In genomic region chr8:113634670-113635591, GRCm38 (mm10) we compare ENCODE assay signal across 8 mouse cellular contexts. TPM values are rescaled to one million over a fixed set of nuclear protein-coding genes. Genes with fewer than 3 reads are reported as not detected.
DNase-seq lines count a peak whose midpoint lies in the region; ATAC-seq and TF ChIP-seq lines count a peak whose summit lies in the region.

TSS of gene Mon1b (plus strand) at chr8:113635587.

- TF ChIP-seq POLR2A in olfactory bulb, adult 2 months (IDR thresholded peaks at IDR 0.05; ENCODE audit: insufficient read depth, low read depth, low read length): 0 out of 2 replicates have a peak, but pooled peaks have one; percentile 28
- peak; percentile 23 for TF ChIP-seq POLR2A in thymus, adult 2 months (IDR thresholded peaks at IDR 0.05; ENCODE audit: control insufficient read depth, extremely low read depth, insufficient read depth, low read length, poor library complexity)

- peak; percentile 78 for ATAC-seq in G1E (ENCODE audit: extremely low read depth, insufficient number of reproducible peaks, low FRiP score, poor library complexity, severe bottlenecking)
- ATAC-seq in forebrain, embryonic 16.5 days: peak; percentile 98
- peak; percentile 99 for ATAC-seq in lung, embryonic 14.5 days (ENCODE audit: insufficient read depth)

- H3K4me1 ChIP-seq in G1E (ENCODE audit: insufficient read depth, low read depth, low read length): peaks cover 34% of the 10 kb centered on the region
- peaks cover 21% of the 10 kb centered on the region for H3K4me1 ChIP-seq in forebrain, embryonic 16.5 days (replicated peaks; ENCODE audit: control insufficient read depth, insufficient read depth, low read length)
- H3K4me1 ChIP-seq in lung, embryonic 14.5 days (ENCODE audit: insufficient read depth): no peaks in the 10 kb centered on the region
- peaks cover 20% of the 10 kb centered on the region; the same call in 1 of the 2 replicates for H3K4me1 ChIP-seq in olfactory bulb, adult 2 months (ENCODE audit: control insufficient read depth, insufficient read depth, low read length)
- peaks cover 17% of the 10 kb centered on the region for H3K4me1 ChIP-seq in thymus, adult 2 months (replicated peaks; ENCODE audit: control insufficient read depth, insufficient read depth, low read length)

- peak; percentile 94 for DNase-seq in G1E (ENCODE audit: low spot score)
- peak; percentile 97 to 100 for DNase-seq in cerebellum, adult 18-20 months
- DNase-seq in heart, postnatal 36 days: peak; percentile 96 to 100
- peak; percentile 97 to 98 for DNase-seq in layer of hippocampus, adult 2 months (ENCODE audit: low spot score in 2 of 2)
- DNase-seq in lung, embryonic 14.5 days: peak; percentile 99
- peak; percentile 98 for DNase-seq in thymus, adult 2 months

- H3K4me2 ChIP-seq in forebrain, embryonic 16.5 days (ENCODE audit: low read length): peak within 1 kb of the TSS; percentile 83
- H3K4me2 ChIP-seq in lung, embryonic 14.5 days: peak within 1 kb of the TSS; percentile 94

- peak within 1 kb of the TSS; percentile 86 for H3K4me3 ChIP-seq in G1E (ENCODE audit: low read depth, low read length)
- H3K4me3 ChIP-seq in forebrain, embryonic 16.5 days (replicated peaks; ENCODE audit: low read length): peak within 1 kb of the TSS; percentile 81
- peak within 1 kb of the TSS; percentile 96 for H3K4me3 ChIP-seq in layer of hippocampus, adult 2 months
- H3K4me3 ChIP-seq in lung, embryonic 14.5 days (ENCODE audit: low read depth, low read length): peak within 1 kb of the TSS; percentile 58
- peak within 1 kb of the TSS; percentile 91 for H3K4me3 ChIP-seq in olfactory bulb, adult 2 months (ENCODE audit: insufficient read depth, low read depth, low read length)
- H3K4me3 ChIP-seq in thymus, adult 2 months (ENCODE audit: control insufficient read depth, insufficient read depth, low read length): peak within 1 kb of the TSS; percentile 69

- intact Hi-C loops in heart, postnatal 36 days (cut with DNase I): loop anchor here (5.0 kb wide), 2 partner anchors 1573 to 1588 kb away; no protein-coding TSS in a partner anchor

- H3K36me3 ChIP-seq in G1E (replicated peaks): peaks cover 29% of the 10 kb centered on the region
- H3K36me3 ChIP-seq in forebrain, embryonic 16.5 days (ENCODE audit: control insufficient read depth, insufficient read depth): no peaks in the 10 kb centered on the region
- peaks cover 14% of the 10 kb centered on the region for H3K36me3 ChIP-seq in lung, embryonic 14.5 days (ENCODE audit: insufficient read depth)
- peaks cover 6% of the 10 kb centered on the region for H3K36me3 ChIP-seq in thymus, adult 2 months (ENCODE audit: control insufficient read depth, insufficient read depth, low read length)

- no peaks in the 10 kb centered on the region for H3K27me3 ChIP-seq in G1E (ENCODE audit: insufficient read depth, low read length)
- no peaks in the 10 kb centered on the region for H3K27me3 ChIP-seq in forebrain, embryonic 16.5 days (replicated peaks; ENCODE audit: control insufficient read depth, insufficient read depth, low read length)
- H3K27me3 ChIP-seq in lung, embryonic 14.5 days (ENCODE audit: insufficient read depth, low read length): no peaks in the 10 kb centered on the region
- no peaks in the 10 kb centered on the region for H3K27me3 ChIP-seq in thymus, adult 2 months (ENCODE audit: control insufficient read depth, insufficient read depth, low read length)

- TF ChIP-seq CTCF in G1E (IDR thresholded peaks at IDR 0.05; ENCODE audit: low read depth, low read length): no peak
- no peak for TF ChIP-seq CTCF in layer of hippocampus, adult 2 months (conservative IDR thresholded peaks at IDR 0.05)
- no peak for TF ChIP-seq CTCF in lung, embryonic 14.5 days (IDR thresholded peaks at IDR 0.05; ENCODE audit: low read depth)
- no peak for TF ChIP-seq CTCF in olfactory bulb, adult 2 months (IDR thresholded peaks at IDR 0.05; ENCODE audit: insufficient read depth, low read depth, low read length)
- no peak for TF ChIP-seq CTCF in thymus, adult 2 months (IDR thresholded peaks at IDR 0.05; ENCODE audit: borderline replicate concordance, control insufficient read depth, extremely low read depth, insufficient read depth, low read length, poor library complexity)

- H3K27ac ChIP-seq in forebrain, embryonic 16.5 days (ENCODE audit: low read length): peak within 1 kb of the TSS; percentile 94
- H3K27ac ChIP-seq in layer of hippocampus, adult 2 months: peak within 1 kb of the TSS; percentile 99
- peak within 1 kb of the TSS; percentile 89 for H3K27ac ChIP-seq in lung, embryonic 14.5 days (ENCODE audit: low read depth)
- H3K27ac ChIP-seq in olfactory bulb, adult 2 months (ENCODE audit: insufficient read depth, low read depth, low read length): peak within 1 kb of the TSS; percentile 96
- H3K27ac ChIP-seq in thymus, adult 2 months (ENCODE audit: control insufficient read depth, insufficient read depth, low read length): peak within 1 kb of the TSS; percentile 70

- WGBS in forebrain, embryonic 16.5 days: under 1% methylated on average over 42 of the region's 42 CpGs
- WGBS in lung, embryonic 14.5 days: under 1% methylated on average over 42 of the region's 42 CpGs
- under 1% methylated on average over 42 of the region's 42 CpGs for WGBS in olfactory bulb, adult 2 months
- WGBS in thymus, adult 2 months: under 1% methylated on average over 42 of the region's 42 CpGs

- peak within 1 kb of the TSS; percentile 79 for H3K9ac ChIP-seq in forebrain, embryonic 16.5 days (replicated peaks; ENCODE audit: low read depth, low read length)
- peak within 1 kb of the TSS; percentile 60 for H3K9ac ChIP-seq in lung, embryonic 14.5 days

- no peaks in the 10 kb centered on the region for H3K9me3 ChIP-seq in G1E (replicated peaks)
- H3K9me3 ChIP-seq in forebrain, embryonic 16.5 days (ENCODE audit: control insufficient read depth, low read length): no peaks in the 10 kb centered on the region
- no peaks in the 10 kb centered on the region for H3K9me3 ChIP-seq in lung, embryonic 14.5 days (ENCODE audit: low read depth, low read length)

RNA-seq across cellular contexts. Expression of gene Mon1b, which starts in this region (rescaled TPM):
- total RNA-seq in G1E (2014; fragmentation: Nextera tagmentation) (16.6 and 22.4 TPM in 2 replicates), G1E (2017) (15.7 and 16.3 TPM in 2 replicates)
- 14.7 and 15.7 TPM in 2 replicates for polyA plus RNA-seq in G1E (2012)
- polyA plus RNA-seq in forebrain, embryonic 16.5 days (2015; fragmentation: Nextera tagmentation; extraction: Ambion mirVana): 13.9 and 15.5 TPM in 2 replicates
- total RNA-seq in heart, postnatal 36 days (2021): 1 to 10 TPM; 5.5 to 5.7 TPM
- 10 to 100 TPM; 23.7 to 23.9 TPM for total RNA-seq in layer of hippocampus, adult 2 months (2021)
- polyA plus RNA-seq in lung, embryonic 14.5 days (2014; fragmentation: Nextera tagmentation; extraction: Ambion mirVana): 9.8 and 10.5 TPM in 2 replicates
- polyA plus RNA-seq in olfactory bulb, adult 2 months (2012; ENCODE audit: insufficient read depth, insufficient read length, low replicate concordance, missing spikeins): not detected in 2 replicates
- polyA plus RNA-seq in thymus, adult 2 months (2012; rRNA removed): 16.5 and 22.7 TPM in 2 replicates

Comparison
In these comparisons a context has a peak if more than half of its experiments do, and no peak if none do; other contexts are left out.
1. Peak in every context shown above with its lines: DNase-seq, ATAC-seq, H3K4me3 ChIP-seq and H3K27ac ChIP-seq.
2. RNA of gene Mon1b (polyA plus RNA-seq): 16.5 to 22.7 TPM in thymus, adult 2 months, 14.7 to 15.7 TPM in G1E, 13.9 to 15.5 TPM in forebrain, embryonic 16.5 days and 9.8 to 10.5 TPM in lung, embryonic 14.5 days; not detected in olfactory bulb, adult 2 months; every median in the first group is over 10 times any median in the second.